Mouse (Mus musculus) heart, adult 11 months (tissue): ENCODE data around the gene Ppbp.
"Not testable (repeated sequence)": the region's sequence is repeated elsewhere in the genome, so short reads cannot be mapped to it uniquely, and the experiment has no call there.

ENCODE experiments used
- DNase-seq: peaks from one replicate; pipeline ENCODE4 v3.0.0; 2022

The Ppbp gene

GRCm38 (mm10) chr5:90788114-90788513, 19.8 kb downstream of the Ppbp start:
- DNase-seq, result no peak

GRCm38 (mm10) chr5:90789306-90790073, 21.2 kb downstream of the Ppbp start:
- DNase-seq, result peak; percentile 83

- DNase-seq, result no peak
Measured at GRCm38 (mm10) chr5:90790074-90790502, 21.8 kb downstream of the Ppbp start.

DNA sequence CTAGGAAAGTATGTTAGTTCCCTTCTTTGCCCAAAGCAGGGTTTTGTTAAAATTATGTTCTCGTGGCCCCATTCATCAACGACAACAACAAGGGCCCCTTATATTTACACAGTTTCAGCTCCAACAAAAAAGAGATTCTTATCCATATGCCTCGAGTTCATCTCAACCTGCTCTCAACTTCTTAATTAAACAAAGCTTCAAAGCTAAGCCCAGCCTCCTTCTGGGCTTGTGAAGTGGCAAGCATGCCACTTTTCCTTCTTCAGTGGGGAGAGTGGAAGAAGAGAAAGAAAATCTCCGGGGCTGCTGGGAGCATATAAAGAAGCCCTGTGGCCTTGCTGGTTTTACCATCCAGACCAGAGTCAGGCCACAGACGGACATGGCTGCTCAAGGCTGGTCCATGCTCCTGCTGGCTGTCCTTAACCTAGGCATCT, 25.9 kb downstream of the Ppbp start, which contains the start of gene Cxcl15:
Gene Cxcl15 (plus strand): TSS at position 340 of the 431 bp plus-strand sequence.
- no peak for DNase-seq

DNA sequence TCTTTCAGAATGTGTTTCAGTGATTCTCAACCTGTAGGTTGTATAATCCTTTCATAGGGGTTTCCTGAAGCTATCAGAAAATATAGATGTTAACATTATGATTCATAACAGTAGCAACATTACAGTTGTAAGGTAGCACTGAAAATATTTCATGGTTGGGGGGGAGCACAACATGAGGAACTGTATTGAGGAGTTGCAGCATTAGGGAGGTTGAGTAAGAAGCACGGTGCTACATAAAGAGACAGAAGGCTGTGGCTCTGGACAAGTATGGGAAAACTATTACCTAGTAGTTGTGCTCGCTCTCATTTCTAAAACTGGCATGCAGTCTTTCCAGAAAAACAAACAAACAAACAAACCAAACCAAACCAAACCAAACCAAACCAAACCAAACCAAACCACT, 27.1 kb downstream of the Ppbp start:
- not testable (repeated sequence) for DNase-seq

DNA sequence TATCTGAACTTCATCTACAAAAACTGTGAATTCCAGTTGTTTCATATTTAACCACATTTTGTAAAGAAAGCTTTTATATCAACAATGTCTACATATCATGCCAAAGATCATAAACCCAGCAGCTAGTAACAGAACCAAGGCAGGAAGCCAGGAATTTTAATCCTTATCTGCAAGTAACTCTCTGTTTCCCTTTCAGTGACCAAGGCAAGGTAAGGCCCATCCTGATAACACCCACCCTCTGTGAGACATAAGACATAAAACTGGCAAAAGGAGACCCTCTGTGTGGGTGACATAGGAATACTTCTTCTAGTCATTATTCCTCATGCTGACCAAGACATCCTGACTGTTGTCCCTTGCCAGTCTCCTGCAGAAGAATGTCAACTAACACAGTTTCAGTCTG, 36.3 kb downstream of the Ppbp start:
- no peak for DNase-seq

DNA sequence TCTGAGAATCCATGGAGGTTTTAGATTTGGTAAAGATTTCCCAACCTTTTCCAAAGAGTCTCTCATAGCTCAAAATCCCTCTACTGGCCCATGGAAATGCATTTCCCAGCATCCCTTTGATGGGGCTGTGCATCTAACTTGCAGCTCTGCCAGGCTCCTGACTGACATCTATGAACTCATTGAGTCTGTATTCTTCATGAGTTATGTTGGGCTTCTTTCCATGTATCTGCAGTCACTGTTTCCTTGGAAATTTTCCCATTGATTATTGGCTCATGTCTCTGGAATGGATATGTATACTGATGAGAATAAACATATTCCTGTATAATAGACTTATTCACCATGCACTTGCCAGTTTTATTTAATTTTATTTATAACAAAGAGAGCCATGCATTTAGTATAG, 37.7 kb downstream of the Ppbp start:
- DNase-seq, result no peak

DNA sequence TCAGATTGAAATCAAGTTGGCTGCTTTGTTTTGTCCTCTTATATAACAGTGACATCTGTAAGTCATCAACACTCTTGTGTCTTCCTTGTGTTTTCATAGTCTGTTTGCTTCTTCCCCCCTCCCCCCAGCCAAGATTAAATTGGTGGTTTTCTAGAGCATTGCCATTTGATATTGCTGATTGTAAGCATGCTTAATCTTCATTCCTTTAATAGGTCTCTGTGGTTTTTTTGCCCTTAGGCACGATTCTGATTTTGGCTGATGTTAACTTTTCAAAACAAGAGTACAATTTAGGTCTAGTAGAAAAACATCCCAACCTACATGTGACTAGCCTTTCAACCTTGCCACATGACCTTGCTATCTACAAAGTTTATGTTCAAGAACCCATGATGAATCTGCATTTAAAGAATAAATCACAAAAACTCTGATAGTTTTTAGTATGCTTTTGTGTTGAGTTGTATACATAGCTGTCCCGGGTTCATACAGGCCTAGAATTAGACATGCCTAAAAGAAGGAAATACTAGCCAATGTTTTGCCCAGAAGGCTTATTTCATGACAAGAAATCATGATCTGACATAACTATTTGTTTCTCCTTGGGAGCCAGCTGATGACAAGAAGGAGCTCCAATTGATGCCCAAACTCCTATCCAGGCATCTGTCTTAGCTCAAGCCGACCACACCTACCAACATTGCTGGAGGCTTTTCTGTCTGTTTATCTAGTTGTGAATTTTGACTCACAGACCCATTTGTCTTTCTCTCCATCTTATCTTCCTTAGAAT, 39.0 kb downstream of the Ppbp start:
- DNase-seq, result no peak
